Mouse (Mus musculus) activated CD4-positive, CD25-positive, alpha-beta regulatory T cell, adult 4 months (primary cell): ENCODE measurements around the gene Nlrp3. TPM values are rescaled to one million over a fixed set of nuclear protein-coding genes. Genes with fewer than 3 reads are reported as not detected.

ENCODE experiments used
- polyA plus RNA-seq, 2 experiments: library from polyadenylated mRNA; unstranded; fragments of 100-300 nt; shearing (Covaris generic); gene quantifications; one replicate each; pipeline ENCODE4 v1.2.1; 2017

Nlrp3 gene
- polyA plus RNA-seq, 2 experiments from 2014 or later = not detected

Other genes starting within 250 kb of the Nlrp3 start
- not detected for gene Wnt9a, start 234.6 kb upstream of the Nlrp3 start, polyA plus RNA-seq
- not detected for gene Prss38, start 165.9 kb upstream of the Nlrp3 start, polyA plus RNA-seq
- 1 to 10 TPM; 3.9 to 5.3 TPM for gene Jmjd4, start 91.5 kb upstream of the Nlrp3 start, polyA plus RNA-seq
- 10 to 100 TPM; 53.7 to 59.5 TPM for gene Snap47, start 90.4 kb upstream of the Nlrp3 start, polyA plus RNA-seq
- gene Zfp867, start 69.1 kb upstream of the Nlrp3 start, polyA plus RNA-seq = 1 to 10 TPM; 4.8 to 6.9 TPM
- 10 to 100 TPM in 1 of 2 experiments, 1 to 10 TPM in 1; 7.9 to 11.4 TPM for gene Zkscan17, start 14.8 kb upstream of the Nlrp3 start, polyA plus RNA-seq
- gene Olfr222, start 34.7 kb downstream of the Nlrp3 start, polyA plus RNA-seq = not detected
- not detected for gene Olfr223, start 51.7 kb downstream of the Nlrp3 start, polyA plus RNA-seq
- gene Mprip, start 119.7 kb downstream of the Nlrp3 start, polyA plus RNA-seq = 10 to 100 TPM; 18.3 to 22.0 TPM
- gene Pld6, start 246.1 kb downstream of the Nlrp3 start, polyA plus RNA-seq = not detected